Mouse (Mus musculus) right cerebral cortex, adult 2 months (tissue): ENCODE results near the gene Tceal3.
"Not testable (repeated sequence)": the region's sequence is repeated elsewhere in the genome, so short reads cannot be mapped to it uniquely, and the experiment has no call there.

Source experiments
- DNase-seq, 2 experiments: peaks; one replicate each; pipeline ENCODE4 v3.0.0; 2021 to 2022; ENCODE audit warnings: low spot score in 2 of 2

The Tceal3 gene

DNA sequence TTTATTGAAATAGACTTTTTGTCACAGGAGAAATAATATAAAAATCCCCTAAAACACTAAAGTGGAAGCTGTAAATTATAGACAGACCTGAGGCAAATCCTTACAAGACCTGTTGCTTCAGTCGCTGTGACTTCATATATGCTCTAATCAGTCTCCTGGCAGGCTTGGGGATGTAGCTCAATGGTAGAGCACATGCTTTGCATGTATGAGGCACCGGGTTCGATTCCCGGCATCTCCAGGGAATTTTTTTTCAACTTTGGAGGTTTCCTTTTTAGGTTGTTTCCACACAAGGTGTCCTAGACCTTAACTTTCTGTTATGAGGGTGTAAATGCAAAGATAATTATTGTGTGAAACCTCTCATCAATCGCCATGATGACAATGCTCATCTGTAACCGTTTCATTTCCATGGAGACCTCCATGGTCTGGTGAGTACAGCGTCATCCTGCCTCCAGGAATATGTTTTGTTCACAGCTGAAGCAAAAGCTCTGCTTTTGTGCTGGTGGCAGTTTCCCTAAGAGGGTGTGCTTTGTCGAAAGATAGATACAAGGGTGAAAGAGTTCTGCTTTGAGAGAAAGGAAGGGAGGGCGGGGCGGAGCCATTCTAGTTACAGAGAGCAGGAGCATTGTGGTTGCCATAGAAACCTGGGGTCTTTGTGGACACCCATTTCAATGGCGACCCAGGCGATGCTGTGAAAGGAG lies at the start of gene Tceal3:
TSS of gene Tceal3 (plus strand) at position 644 of the 698 bp plus-strand sequence.
- DNase-seq, result peak; percentile 81 to 87

DNA sequence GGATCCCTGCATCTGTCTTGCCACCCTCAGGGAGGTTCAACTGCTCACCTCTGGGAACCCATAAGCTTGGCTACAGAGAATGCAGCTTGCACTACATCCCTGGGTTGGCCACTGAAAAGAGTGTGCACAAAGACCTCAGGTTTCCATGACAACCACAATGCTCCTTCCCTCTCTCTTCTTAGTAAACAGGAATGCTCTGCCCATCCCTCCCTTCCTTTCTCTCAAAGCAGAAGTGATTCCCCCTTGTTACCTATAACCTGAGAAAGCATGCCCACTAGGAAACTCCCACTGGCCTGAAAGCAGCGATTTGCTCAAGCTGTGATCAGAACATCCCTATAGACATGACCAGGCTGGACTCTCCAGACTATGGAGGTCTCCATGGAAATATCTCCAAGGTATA lies 46.7 kb upstream of the Tceal3 start, which contains the start of gene Kir3dl2:
TSS of gene Kir3dl2 (minus strand) at position 101 of the 400 bp plus-strand sequence.
- DNase-seq, result not testable (repeated sequence)

DNA sequence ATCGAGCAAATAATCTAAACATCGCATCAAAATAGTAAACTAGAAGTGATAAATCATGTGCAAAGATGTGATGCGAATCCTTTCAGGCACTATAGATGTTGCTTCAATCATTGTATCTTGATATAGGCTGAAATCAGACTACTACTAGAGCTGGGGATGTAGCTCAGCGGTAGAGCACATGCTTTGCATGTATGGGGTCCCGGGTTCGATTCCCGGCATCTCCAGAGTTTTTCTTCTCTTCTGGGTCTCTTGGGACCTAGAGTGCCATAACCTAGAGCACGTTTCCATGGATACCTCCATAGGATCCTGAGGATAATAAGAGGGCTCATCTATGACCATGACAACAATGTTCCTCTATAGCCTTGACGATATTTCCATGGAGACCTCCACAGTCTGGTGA lies 21.5 kb upstream of the Tceal3 start:
- not testable (repeated sequence) for DNase-seq

DNA sequence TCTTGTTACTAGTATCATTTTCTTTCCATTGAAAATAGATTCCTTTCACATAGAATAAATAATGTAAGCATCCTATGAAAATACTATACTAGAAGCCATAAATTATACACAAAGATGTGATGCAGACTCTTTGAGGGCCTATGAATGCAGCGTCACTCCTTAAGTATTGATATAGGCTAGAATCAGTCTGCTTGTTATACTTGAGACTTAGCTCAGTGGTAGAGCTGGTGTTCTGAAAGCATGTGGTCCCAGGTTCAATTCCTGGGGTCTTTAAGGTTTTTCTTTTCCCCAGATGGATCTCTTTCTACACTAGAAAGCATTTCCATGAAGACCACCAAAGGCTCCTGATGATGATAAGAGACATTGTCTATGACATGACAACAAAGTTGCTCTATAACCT lies 6.0 kb upstream of the Tceal3 start:
- no peak for DNase-seq

DNA sequence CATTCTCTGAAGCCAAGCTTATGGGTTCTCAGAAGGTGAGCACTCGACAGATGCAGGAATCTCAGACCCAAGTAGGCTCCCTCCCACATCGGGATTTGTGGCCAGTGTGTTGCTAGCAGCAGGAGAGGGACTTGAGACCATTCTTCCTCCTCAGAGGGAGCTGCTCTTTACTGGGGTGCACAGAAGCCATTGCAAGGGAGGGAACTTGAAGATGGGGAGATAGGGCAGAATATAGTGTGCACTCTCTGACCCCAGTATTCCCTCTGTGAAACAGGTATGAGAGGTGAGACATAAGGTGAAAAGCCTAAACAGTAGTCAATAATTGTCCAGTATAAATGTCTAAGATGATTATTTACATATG lies 235 bp downstream of the Tceal3 start:
- DNase-seq, result no peak

DNA sequence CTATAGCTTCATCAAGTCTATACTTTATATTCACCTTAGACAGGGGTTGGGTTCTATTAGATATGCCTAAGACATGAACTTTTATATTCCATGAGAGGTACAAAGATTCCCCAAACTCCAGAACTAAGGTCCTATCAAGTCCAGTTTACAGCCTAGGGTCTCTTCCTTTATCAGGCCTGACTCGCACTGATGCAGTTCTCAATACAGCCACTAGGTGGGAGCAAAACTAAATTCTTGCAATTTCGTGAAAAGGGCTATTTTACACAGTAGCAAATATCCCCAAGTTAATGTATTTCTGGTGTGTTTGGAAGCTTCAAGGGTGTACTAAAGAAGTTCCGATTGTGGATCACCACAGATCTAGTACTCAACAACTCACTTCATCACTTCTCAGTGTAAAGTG lies 8.8 kb downstream of the Tceal3 start:
- DNase-seq, result peak; percentile 23 to 37

DNA sequence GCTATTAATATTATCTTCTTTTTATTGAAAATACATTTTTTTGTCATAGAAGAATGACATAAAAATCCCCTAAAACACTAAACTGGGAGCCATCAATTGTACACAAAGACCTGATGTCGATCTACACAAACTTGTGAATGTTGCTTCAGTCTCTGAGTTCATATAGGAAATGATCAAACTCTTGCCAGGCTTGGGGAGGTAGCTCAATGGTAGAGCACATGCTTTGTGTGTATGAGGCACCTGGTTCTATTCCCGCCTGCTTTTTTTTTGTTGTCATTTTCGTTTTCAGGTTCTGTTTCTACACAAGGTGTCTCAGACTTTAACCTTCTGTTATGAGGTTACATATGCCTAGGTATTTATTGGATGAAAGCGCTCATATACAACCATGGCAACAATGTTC lies 16.3 kb downstream of the Tceal3 start:
- no peak for DNase-seq

DNA sequence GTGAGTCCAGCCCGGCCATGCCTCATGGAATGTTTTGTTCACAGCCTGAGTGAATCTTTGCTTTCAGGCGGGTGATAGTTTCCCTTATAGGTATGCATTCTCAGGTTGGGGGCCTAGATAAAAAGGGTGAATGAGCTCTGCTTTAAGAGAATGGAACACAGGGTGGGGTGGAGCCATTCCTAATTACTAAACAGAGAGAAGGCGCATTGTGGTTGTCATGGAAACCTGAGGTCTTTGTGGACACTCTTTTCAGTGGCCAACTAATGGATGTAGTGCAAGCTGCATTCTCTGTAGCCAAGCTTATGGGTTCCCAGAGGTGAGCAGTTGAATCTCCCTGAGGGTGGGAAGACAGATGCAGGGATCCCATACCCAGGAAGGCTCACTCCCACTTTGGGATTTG lies 16.8 kb downstream of the Tceal3 start:
- DNase-seq, result no peak

DNA sequence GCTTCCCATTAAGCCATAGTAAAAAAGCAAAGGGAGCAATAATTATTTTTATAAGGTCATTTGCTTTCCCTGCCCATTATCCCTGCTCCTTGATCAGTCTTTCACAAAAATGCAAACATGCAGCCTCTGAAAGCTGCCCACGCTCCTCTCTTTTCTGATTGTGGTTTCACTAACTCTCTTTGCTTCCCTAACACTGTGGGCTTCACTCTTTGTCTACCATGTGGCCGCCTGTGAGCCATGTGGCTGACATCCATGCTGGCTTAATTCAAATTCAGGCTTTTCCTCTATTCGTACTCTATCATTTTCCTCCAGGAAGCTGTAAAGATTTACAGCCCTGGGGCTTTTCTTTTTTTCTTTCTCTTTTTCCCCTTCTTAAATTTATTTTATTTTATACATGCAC lies 20.7 kb downstream of the Tceal3 start:
- DNase-seq, result no peak

DNA sequence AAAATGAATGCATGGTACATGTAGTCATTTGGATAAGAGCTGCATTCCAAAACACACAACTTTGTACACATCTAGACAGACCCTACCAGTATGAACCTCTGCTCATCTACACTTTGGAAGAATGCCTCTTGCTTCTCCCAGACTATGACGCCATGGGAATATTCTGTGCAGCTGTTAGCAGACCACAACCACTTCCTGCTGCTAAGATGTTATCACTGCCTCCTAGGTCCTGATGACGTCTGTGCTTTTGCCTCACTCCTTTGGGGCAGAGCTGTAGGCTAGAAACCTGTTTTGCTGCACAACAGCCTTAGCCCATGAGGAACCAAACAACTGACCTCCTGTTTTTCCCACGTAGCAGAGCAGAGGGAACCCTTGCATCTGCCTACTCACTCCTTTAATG lies 25.2 kb downstream of the Tceal3 start:
- DNase-seq, result not testable (repeated sequence)

DNA sequence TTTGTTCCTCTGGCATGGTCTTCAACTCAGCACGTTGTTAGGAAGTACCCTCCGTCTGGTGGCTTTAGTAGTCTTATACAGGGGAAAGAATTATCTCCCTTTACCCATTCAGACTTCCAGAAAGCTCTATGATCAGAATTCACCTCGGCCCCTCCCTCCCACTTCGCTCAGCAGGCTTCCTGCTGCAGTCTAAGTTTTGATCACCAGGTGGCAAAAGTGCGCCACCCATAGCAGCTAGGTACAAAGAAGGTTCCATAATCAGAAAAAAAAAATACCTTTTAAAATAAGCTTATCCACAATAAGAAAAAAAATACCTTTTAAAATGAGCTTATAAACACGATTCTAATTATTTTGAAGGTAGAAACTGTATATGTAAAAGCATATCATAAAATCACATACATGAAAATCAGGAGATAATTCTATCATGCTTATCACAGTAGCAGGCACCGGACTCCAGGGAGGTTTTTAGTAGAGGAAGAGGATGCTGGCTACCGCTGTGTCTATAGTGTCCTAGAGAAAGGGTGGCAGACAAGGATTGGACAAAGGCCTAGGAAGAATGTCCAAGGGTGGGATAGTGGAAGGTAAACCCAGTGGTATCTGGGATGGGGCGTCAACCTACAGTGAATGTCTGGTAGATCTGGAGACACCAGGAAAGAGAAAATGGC lies 34.4 kb downstream of the Tceal3 start:
- DNase-seq, result peak; percentile 57 to 65

DNA sequence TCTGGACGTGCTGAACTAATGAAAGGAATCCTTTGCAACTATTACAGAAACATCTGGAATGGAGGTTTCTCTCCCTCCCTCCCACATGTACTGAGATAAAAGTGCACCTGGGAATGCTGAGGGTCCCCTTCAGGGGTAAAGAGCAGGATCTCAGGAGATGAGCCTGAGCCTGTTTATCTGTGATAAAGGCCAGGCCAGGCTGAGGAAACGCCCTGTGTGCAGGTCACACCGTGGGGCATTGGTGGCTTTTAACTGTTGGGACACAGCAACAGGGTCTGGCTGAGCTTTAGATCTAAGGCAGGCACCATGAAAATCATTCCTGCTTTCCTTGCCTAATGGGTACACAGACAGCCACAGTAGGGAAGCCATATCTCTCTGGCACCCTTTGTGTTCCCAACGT lies 35.3 kb downstream of the Tceal3 start:
- no peak for DNase-seq

DNA sequence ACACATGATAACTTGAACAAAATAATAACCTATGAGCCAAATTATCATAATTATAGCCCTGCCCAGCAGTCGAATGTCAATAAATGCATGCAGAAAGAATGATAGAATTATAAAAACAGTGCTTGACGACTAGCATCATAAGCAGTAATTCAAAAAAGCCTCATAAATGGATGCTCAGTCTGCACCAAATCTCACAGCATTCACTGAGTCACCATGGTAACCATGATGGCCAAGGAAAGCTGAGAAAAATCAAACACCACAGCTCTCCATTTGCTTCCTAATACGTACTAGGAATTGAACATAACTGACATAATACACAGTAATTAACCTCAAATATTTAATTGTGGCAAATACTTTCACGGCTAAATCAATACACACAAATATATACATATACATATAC lies 44.5 kb downstream of the Tceal3 start:
- DNase-seq, result no peak

DNA sequence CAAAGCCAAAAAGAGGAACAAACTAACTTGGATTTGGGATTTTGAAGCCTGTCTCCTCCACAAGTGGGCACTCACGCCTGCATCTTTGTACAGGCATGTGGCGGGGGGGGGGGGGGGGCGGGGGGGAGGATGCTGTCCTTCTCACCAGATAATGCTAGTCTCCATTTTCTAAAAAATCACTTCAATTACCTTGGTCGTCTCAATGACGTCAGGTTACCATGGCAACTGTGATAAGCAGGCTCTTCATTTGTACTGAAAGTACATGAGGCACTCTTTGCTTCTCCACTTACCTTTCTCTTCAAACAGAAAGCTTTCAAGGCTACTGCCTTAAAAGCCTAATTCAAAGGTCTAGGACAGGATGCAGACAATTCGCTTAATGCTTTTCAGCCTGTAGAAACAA lies 49.1 kb downstream of the Tceal3 start:
- peak; percentile 39 to 46 for DNase-seq

DNA sequence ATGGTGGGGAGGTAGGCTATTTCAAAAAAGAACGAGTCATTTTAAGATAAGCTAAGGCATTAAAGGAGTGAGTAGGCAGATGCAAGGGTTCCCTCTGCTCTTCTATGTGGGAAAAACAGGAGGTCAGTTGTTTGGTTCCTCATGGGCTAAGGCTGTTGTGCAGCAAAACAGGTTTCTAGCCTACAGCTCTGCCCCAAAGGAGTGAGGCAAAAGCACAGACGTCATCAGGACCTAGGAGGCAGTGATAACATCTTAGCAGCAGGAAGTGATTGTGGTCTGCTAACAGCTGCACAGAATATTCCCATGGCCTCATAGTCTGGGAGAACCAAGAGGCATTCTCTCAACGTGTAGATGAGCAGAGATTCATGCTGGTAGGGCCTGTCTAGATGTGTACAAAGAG lies 55.2 kb downstream of the Tceal3 start:
- not testable (repeated sequence) for DNase-seq

DNA sequence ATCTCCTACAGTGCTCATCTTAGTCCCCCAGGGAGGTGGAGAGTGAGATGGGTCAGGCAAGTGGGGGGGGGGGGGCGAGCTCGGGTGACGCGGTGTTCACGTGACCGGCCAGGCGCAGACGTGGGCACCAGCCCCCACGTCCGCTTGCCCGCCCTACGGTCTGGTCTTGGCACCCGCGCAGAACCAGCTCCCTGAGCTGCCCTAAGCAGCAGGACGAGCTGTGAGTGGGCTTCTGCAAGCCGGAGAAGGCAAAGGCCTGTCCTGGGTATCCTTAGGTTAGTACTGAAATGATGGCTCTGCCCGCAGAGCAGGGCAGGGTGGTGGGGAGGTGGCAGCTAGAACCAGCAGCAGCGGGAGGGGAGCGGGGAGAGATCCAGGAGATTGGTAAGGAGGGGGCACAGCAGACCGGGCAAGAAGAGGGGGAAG lies 75.7 kb downstream of the Tceal3 start:
- DNase-seq, result peak; percentile 22 to 44

DNA sequence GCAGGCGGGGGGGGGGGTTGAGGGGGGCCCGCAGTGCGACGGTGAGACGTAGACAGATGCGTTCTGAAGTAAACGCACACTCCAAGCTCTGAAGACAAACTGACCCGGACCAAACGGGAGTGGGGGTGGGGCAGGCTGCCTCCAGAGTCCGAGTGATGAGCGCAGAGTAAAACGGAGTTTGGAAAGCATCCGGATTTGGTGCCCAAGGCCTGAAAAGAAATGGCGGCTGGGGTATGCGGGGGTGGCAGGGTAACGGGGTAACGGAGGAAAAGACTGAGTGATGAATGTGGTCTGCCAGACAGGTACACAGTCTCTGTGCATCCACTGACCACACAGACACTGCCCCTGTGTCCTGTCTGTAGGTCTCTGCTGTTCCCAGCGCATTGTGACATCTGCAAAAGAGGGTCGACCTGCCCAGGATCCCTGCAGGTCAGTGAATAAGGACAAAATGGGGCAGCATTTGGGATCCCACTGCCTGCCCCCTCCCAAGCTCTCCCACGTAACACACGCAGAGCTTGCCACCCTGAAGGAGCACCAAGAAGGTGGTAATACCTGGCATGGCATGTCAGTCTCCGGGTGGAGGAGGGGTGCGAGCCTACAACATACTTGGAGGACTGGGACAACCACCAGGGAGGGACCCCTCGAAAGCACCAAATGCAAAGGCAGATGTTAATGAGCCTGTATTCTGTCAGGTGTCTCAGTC lies 76.3 kb downstream of the Tceal3 start:
- peak; percentile 7 to 13 for DNase-seq

DNA sequence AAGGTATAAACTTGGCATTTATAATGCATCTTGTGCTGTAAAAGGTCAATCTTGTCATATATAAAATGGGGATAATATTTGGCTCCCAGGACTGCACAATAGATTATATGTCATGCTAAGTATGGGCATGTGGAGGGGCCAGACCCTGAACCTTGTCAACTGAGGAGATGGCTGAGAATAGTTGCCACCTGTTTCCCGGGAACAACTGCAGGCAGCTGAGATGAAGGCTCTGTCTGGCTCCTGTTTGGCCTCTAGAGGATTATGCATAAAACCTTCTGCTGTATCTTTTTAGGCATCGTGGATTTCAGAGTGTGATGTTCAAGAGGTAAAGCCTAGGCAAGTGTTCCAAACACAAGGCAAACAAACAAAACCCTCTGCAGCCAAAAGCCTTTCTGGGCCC lies 78.2 kb downstream of the Tceal3 start:
- DNase-seq, result no peak

DNA sequence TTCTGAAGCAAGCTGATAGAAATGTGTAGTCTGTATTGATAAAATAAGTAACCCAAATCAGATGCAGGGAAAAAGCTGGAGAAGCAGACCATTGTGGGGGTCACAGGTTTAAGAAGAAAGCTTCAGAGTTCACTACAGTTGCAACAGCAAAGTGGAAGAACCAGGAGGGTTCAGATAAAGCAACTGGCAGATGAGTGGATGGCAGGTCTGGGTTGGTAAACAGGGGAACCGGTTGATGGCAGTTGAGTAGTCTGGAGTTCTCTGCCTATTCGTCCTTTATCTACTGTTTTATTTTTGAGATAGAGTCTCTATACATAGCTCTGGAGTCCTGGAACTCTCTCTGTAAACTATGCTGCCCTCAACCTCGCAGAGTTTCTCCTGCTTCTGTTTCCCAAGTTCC lies 90.3 kb downstream of the Tceal3 start:
- DNase-seq, result no peak

DNA sequence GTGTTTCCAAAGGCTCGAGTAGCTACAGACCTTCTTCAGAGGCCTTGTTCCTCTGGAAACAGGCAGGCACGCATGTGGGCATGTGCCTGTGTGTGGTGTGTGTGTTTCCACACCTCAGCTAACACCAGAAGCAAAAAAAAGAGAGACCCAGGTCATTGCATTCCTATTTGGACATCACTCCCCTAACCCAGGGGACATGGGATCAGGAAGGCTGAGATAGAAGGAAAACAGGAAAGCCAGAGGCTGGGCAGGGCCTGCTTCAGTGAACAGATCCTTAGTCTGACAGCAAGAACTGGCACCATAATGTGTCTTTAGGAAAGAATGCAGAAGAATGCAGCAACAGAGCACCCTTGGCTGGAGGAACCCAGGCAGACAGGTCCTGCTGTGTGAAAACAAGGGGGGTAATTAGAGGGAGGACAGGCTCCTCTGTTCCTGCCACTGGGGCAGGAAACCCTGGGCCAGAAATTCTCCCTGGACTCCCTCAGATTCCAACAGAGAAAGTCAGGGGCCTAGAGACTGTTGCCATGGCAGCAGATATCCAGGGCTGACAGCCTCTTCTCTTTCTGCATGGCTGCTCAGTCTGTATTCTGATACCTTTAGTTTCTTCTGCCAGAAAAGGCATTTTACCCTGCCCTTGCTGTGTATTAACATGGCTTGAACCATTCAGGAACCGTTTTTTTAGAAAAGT lies 101.1 kb downstream of the Tceal3 start:
- DNase-seq, result not testable (repeated sequence)

DNA sequence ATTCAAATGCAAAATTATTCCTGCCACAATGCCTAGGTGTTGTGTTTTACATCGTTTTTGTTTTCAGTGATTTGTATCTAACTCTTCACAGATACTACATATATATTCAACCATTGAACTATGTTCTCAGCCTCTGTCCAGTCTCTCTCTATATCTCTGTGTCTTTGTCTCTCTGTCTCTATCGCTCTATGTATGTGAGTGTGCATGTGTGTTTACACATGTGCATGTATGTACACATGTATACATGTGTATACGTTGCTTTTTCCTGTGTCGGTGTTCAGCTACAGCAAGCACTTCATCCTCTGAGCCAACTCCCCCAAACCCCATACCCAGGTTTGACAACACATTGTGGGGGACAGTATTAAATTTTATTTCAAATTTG lies 101.6 kb downstream of the Tceal3 start:
- no peak for DNase-seq

DNA sequence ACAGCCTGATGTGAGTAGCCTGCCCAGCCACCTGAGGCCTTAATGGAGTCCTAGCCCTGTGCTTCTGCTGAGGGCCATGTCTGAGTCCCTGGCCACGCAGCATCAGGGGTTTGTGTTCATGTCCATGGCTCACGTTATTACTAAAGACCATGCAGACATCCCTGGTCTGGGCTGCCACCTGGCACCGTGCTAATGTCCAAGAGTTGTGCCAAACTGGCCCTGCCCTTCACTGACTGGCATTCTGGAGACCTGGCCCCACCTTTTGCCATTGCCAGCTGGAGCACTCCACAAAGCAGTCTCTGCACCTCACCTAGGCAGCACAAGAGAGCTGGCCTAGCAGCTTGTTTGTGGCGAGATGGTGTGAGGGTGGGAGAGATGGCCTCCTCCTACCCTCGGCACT lies 102.6 kb downstream of the Tceal3 start:
- DNase-seq, result no peak
